Mouse (Mus musculus): ENCODE results near the gene Znhit2.

Znhit2 gene

GRCm38 (mm10) chr19:6104476-6104875 is 43.5 kb downstream of the Znhit2 start:
- in situ Hi-C loops (cut with MboI; ENCODE audit: low pct_unique_long_range_greater_than_20kb in 1 of 2, low sequenced_read_pairs in 2 of 2, unreplicated experiment in 1 of 2), result no loop called here

- in situ Hi-C loops (cut with MboI; ENCODE audit: low pct_unique_long_range_greater_than_20kb in 1 of 2, low sequenced_read_pairs in 2 of 2, unreplicated experiment in 1 of 2), result no loop called here
Observed at GRCm38 (mm10) chr19:6105586-6105985, 44.6 kb downstream of the Znhit2 start, which contains the start of gene Naaladl1. TSS of gene Naaladl1 (plus strand) at chr19:6105782.
